Mouse (Mus musculus) liver, adult 2 months (tissue): ENCODE measurements around the gene Gm21974. TPM values are rescaled to one million over a fixed set of nuclear protein-coding genes. Genes with fewer than 3 reads are reported as not detected.
"Not testable (repeated sequence)": the region's sequence is repeated elsewhere in the genome, so short reads cannot be mapped to it uniquely, and the experiment has no call there.

Experiments
- DNase-seq: peaks from one replicate; pipeline ENCODE4 v3.0.0-alpha.2; 2011; ENCODE audit warnings: low read depth, low spot score; ENCODE audit errors: extremely low read depth
- H3K27ac ChIP-seq: fragments of 200-500 bp; replicated peaks from 2 replicates; pipeline ENCODE4 v1.5.1; 2012; ENCODE audit warnings: low read depth, mild to moderate bottlenecking, control low read depth, inconsistent platforms, low read length; ENCODE audit not compliant: insufficient read depth
- H3K27me3 ChIP-seq: fragments of 200-500 bp; 2 replicates; pipeline ENCODE4 v1.6.1; 2012; ENCODE audit warnings: mild to moderate bottlenecking, moderate library complexity, low read length, inconsistent platforms; ENCODE audit not compliant: control insufficient read depth, insufficient read depth
- H3K36me3 ChIP-seq: fragments of 200-500 bp; 2 replicates; pipeline ENCODE4 v1.6.1; 2012; ENCODE audit warnings: low read length, inconsistent platforms; ENCODE audit not compliant: control insufficient read depth, insufficient read depth
- H3K4me1 ChIP-seq: fragments of 200-500 bp; 2 replicates; pipeline ENCODE4 v1.6.1; 2011; ENCODE audit warnings: low read length; ENCODE audit not compliant: control insufficient read depth, insufficient read depth
- H3K4me3 ChIP-seq: fragments of 200-500 bp; 2 replicates; pipeline ENCODE4 v1.5.1; 2011; ENCODE audit warnings: low read depth, mild to moderate bottlenecking, control low read depth, low read length, moderate library complexity; ENCODE audit not compliant: insufficient read depth
- H3K79me2 ChIP-seq: fragments of 200-500 bp; 2 replicates; pipeline ENCODE4 v1.6.1; 2012; ENCODE audit warnings: inconsistent platforms, mild to moderate bottlenecking, low read length, moderate library complexity; ENCODE audit not compliant: control insufficient read depth, insufficient read depth
- H3K9ac ChIP-seq: fragments of 200-500 bp; 2 replicates; pipeline ENCODE4 v1.6.1; 2012; ENCODE audit warnings: low read depth, mild to moderate bottlenecking, control low read depth, inconsistent platforms, low read length
- CTCF ChIP-seq: fragments of 200-500 bp; IDR thresholded peaks from 2 replicates; pipeline ENCODE4 v1.5.1; 2011; ENCODE audit warnings: low read depth, low read length, control low read depth
- POLR2A ChIP-seq: fragments of 200-500 bp; IDR thresholded peaks from 2 replicates; pipeline ENCODE4 v1.6.1; 2011; ENCODE audit warnings: low read length, control low read depth; ENCODE audit not compliant: insufficient read depth; ENCODE audit errors: extremely low read depth
- WGBS: fragments of 180-500 bp; shearing (Covaris S2); methylation state at CpG from one replicate; pipeline ENCODE4 v1.1.7; 2018; 5-methylcytosine and 5-hydroxymethylcytosine counted together
- polyA plus RNA-seq: library from polyadenylated mRNA; depleted of rRNA; stranded (reverse); fragments of >200 nt; gene quantifications from 2 replicates; pipeline ENCODE4 v1.2.3, GENCODE M21; 2012; rRNA removed
- total RNA-seq: library from RNA; depleted of rRNA; stranded (reverse); fragments of >200 nt; gene quantifications from 2 replicates; pipeline ENCODE4 v1.2.3, GENCODE M21; 2014; rRNA removed

Gene Gm21974
- total RNA-seq (not detected in 2 replicates), polyA plus RNA-seq (not detected in 2 replicates)

DNA sequence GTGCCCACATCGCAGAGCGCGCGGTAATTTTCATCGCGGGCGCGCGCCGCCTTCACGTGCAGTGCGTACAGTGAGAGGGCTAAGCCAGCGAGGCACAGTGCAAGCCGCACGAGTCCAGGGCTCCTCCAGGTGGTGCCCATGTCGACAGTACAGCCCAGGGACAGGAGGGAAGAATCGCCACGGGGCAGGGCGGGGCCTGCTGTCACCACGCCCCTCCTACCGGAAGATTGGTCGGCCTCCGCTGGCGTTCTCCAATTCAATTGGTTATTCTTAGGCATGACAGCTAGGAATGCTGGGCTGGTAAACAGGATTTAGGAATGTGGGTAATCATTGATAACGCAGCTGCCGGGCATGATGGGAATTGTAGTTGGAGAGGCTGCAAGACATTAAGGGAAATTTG is at the start of gene Gm21974, which contains the start of gene Vkorc1:
Gene Gm21974, minus strand, starts transcription at position 13 of the 400 bp plus-strand sequence.
Gene Vkorc1, minus strand, starts transcription at position 176 of the 400 bp plus-strand sequence.
- Histone ChIP-seq H3K9ac (peak within 1 kb of the TSS; percentile 87), H3K27me3 (no peaks in the 10 kb centered on the region), H3K4me1 (peaks cover 18% of the 10 kb centered on the region; the same call in 1 of the 2 replicates), H3K79me2 (no peaks in the 10 kb centered on the region), H3K27ac (peak within 1 kb of the TSS; percentile 85), H3K4me3 (peak within 1 kb of the TSS; percentile 69), H3K36me3 (peaks cover 11% of the 10 kb centered on the region)
- DNase-seq: peak; percentile 97
- WGBS: 0% methylated on average over 26 of the region's 26 CpGs
- TF ChIP-seq POLR2A (peak; percentile 97), CTCF (peak; percentile 52)

DNA sequence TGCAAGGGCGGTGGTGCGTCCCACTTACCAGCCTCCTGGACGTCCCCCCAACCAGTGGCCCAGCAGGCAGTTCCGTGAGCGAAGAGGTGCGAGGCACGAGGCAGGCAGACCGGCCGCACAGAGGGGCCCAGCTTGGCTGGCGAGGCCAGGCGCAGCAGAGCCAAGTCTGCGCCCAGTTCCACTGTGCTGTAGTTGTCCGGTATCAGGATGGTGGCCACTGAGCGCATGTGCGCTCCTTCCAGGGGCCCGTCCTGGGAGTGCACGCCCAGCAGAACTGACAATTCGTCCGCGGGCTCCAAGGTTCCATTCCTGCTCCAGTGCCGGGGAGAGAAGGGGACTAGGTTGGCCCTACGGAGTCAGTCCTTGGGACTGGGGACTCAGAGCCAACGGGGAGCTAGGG is 49.4 kb upstream of the Gm21974 start:
- Histone ChIP-seq H3K36me3 (no peaks in the 10 kb centered on the region), H3K27me3 (peaks cover 2% of the 10 kb centered on the region; the same call in 1 of the 2 replicates), H3K27ac (no peak overlapping the region), H3K4me3 (no peak overlapping the region), H3K4me1 (no peaks in the 10 kb centered on the region), H3K9ac (no peak overlapping the region), H3K79me2 (no peaks in the 10 kb centered on the region)
- DNase-seq: no peak
- TF ChIP-seq CTCF: no peak
- TF ChIP-seq POLR2A: no peak
- WGBS: 17% methylated on average over 23 of the region's 23 CpGs

DNA sequence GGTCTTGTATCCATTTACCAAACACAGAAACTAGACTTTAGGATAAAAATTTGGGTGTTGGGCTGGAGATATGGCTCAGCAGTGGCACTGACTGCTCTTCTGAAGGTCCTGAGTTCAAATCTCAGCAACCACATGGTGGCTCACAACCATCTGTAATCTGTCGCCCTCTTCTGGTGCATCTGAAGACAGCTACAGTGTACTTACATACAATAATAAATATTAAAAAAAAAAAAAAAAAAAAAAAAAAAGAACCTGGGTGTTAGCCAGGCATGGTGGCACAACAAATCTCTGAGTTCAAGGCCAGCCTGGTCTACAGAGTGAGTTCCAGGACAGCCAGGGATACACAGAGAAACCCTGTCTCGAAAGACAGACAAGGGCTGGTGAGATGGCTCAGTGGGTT is 46.8 kb upstream of the Gm21974 start:
- 61% methylated on average over 2 of the region's 2 CpGs for WGBS
- not testable (repeated sequence) for H3K27ac ChIP-seq, H3K4me3 ChIP-seq, H3K36me3 ChIP-seq, H3K4me1 ChIP-seq, H3K79me2 ChIP-seq, DNase-seq, H3K9ac ChIP-seq, H3K27me3 ChIP-seq

DNA sequence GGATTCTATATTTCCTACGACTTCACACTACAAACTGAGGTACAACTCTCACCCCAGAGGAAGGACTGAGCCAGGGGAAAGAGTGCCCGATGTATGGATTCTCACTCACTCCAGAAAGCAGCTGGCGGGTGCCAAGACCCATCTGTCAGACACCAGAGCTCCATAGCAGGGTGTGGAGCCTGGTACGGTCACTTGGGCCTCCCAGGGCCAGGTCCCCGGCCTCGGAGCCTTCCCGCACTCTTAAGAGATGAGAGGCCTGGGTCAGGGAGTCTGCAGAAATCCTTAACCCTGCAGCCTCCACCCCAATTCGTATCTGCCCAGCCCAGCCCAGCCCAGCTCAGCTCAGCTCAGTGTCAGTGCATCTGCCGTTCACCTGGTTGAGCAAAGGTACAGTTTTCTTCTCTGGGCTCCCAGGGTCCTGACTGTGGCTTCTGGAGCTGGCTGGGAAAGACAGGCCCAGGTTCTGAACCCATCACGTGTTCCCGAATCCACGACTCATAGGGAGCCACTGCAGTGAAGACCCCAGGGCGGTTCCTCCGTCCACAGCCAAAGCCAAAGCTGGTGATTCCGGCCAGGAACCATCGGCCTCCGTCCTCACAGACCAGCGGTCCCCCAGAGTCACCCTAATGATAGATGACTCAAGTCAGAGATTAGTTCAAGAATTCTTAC is 41.1 kb upstream of the Gm21974 start:
- DNase-seq: no peak
- Histone ChIP-seq H3K36me3 (no peaks in the 10 kb centered on the region), H3K27me3 (no peaks in the 10 kb centered on the region), H3K9ac (peak overlapping the region; percentile 85; the same call in 1 of the 2 replicates), H3K27ac (no peak overlapping the region), H3K4me3 (no peak overlapping the region; the same call in 1 of the 2 replicates), H3K79me2 (no peaks in the 10 kb centered on the region), H3K4me1 (peaks cover 5% of the 10 kb centered on the region)
- TF ChIP-seq CTCF (no peak), POLR2A (no peak)
- 72% methylated on average over 18 of the region's 18 CpGs for WGBS

DNA sequence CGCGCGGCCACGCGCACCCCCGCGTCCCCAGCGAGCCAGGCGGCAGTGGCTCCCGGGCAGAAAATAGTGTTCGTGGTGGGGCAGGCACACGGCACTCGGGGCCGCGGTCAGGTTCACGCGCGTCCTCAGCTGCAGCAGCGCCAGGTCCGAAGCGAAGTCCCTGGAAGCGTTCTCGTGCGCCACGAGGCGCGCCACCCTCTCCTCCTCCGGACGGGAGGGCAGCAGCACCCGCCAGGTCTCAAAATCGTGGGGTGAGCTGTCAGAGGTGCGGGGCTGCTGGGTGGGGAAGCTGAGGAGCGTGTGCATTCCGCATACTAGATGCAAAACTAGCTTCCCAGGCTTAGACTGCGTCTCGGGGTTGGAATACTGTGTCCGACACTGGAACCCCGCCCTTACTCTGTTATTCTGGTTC is 40.5 kb upstream of the Gm21974 start:
- H3K4me1 ChIP-seq: peaks cover 8% of the 10 kb centered on the region
- H3K4me3 ChIP-seq: peak overlapping the region; percentile 78
- no peak overlapping the region for H3K27ac ChIP-seq
- no peak for DNase-seq
- no peaks in the 10 kb centered on the region for H3K27me3 ChIP-seq
- TF ChIP-seq POLR2A: no peak
- no peak for TF ChIP-seq CTCF
- 1% methylated on average over 38 of the region's 38 CpGs for WGBS
- no peaks in the 10 kb centered on the region for H3K36me3 ChIP-seq
- H3K79me2 ChIP-seq: no peaks in the 10 kb centered on the region
- peak overlapping the region; percentile 85 for H3K9ac ChIP-seq
